Mouse (Mus musculus) liver, postnatal 0 days (tissue): ENCODE measurements around the gene Crtc2. TPM values are rescaled to one million over a fixed set of nuclear protein-coding genes. Genes with fewer than 3 reads are reported as not detected.
A peak's percentile ranks its signal among the peaks of the same experiment; 100 is the strongest.

ENCODE experiments used
- ATAC-seq: fragments of 200-750 bp; cut with Nextera tagmentation; 2 replicates; pipeline ENCODE4 v1.8.0; 2017; ENCODE audit warnings: mild to moderate bottlenecking, moderate library complexity
- DNase-seq: peaks from one replicate; pipeline ENCODE4 v3.0.0-alpha.2; 2016
- H3K27ac ChIP-seq: fragments of 300-500 bp; sonication (generic); 2 replicates; pipeline ENCODE4 v1.5.1; 2014; ENCODE audit warnings: antibody characterized with exemption, moderate library complexity, mild to moderate bottlenecking, low read depth
- H3K27me3 ChIP-seq: fragments of 300-500 bp; sonication (generic); 2 replicates; pipeline ENCODE4 v1.6.1; 2014; ENCODE audit warnings: low read length, control low read depth, mixed read lengths; ENCODE audit not compliant: insufficient read depth
- H3K36me3 ChIP-seq: fragments of 300-500 bp; sonication (generic); replicated peaks from 2 replicates; pipeline ENCODE4 v1.6.1; 2014; ENCODE audit warnings: mild to moderate bottlenecking, control low read depth, low read length, moderate library complexity, mixed read lengths; ENCODE audit not compliant: insufficient read depth
- H3K4me1 ChIP-seq: fragments of 300-500 bp; sonication (generic); 2 replicates; pipeline ENCODE4 v1.6.1; 2014; ENCODE audit warnings: antibody characterized with exemption, mild to moderate bottlenecking, control low read depth; ENCODE audit not compliant: insufficient read depth
- H3K4me2 ChIP-seq: fragments of 300-500 bp; sonication (generic); 2 replicates; pipeline ENCODE4 v1.6.1; 2014; ENCODE audit warnings: low read depth, mild to moderate bottlenecking, low read length, moderate library complexity, mixed read lengths
- H3K4me3 ChIP-seq: fragments of 300-500 bp; sonication (generic); 2 replicates; pipeline ENCODE4 v1.5.1; 2014; ENCODE audit warnings: low read depth, low read length
- H3K9ac ChIP-seq: fragments of 300-500 bp; sonication (generic); replicated peaks from 2 replicates; pipeline ENCODE4 v1.6.1; 2014; ENCODE audit warnings: mild to moderate bottlenecking, moderate library complexity
- H3K9me3 ChIP-seq: fragments of 300-500 bp; sonication (generic); 2 replicates; pipeline ENCODE4 v1.6.1; 2016; ENCODE audit warnings: mild to moderate bottlenecking, control low read depth, low read length, mixed read lengths
- CTCF ChIP-seq: sonication (generic); IDR thresholded peaks from 2 replicates; pipeline ENCODE4 v1.5.1; 2016; ENCODE audit warnings: antibody characterized with exemption, low read depth
- EP300 ChIP-seq: IDR thresholded peaks from 2 replicates; pipeline ENCODE4 v1.6.1; 2016; ENCODE audit warnings: antibody characterized with exemption, low read depth, mild to moderate bottlenecking
- WGBS: fragments of 180-500 bp; shearing (Covaris S2); extraction: QIAGEN DNeasy Blood & Tissue Kit; methylation state at CpG from one replicate; pipeline ENCODE4 v1.1.7; 2014; ENCODE audit not compliant: insufficient replicate concordance; 5-methylcytosine and 5-hydroxymethylcytosine counted together
- microRNA-seq: library from miRNA; unstranded; fragments of <30 nt; microRNA quantifications from one replicate; pipeline ENCODE4, GENCODE M21; 2016
- polyA plus RNA-seq: library from polyadenylated mRNA; unstranded; fragments of >200 nt; fragmentation: Nextera tagmentation; extraction: Ambion mirVana; gene quantifications from 2 replicates; pipeline ENCODE4 v1.2.1, GENCODE M21; 2015

Gene Crtc2
- polyA plus RNA-seq, 1 experiment from 2014 or later: 6.6 TPM

GRCm38 (mm10) chr3:90293352-90294063 is 39.5 kb downstream of the Crtc2 start:
- H3K4me2 ChIP-seq: peak overlapping the region; percentile 78
- peak overlapping the region; percentile 90 for H3K4me3 ChIP-seq
- H3K4me1 ChIP-seq: peaks cover 20% of the 10 kb centered on the region
- 0 out of 2 replicates have a peak, but pooled peaks cover 3% of the 10 kb centered on the region for H3K36me3 ChIP-seq
- no peaks in the 10 kb centered on the region for H3K9me3 ChIP-seq
- peak; percentile 33 for ATAC-seq
- TF ChIP-seq CTCF: no peak
- no peak for TF ChIP-seq EP300
- peak; percentile 87 for DNase-seq
- under 1% methylated on average over 25 of the region's 68 CpGs for WGBS
- no peaks in the 10 kb centered on the region for H3K27me3 ChIP-seq
- peak overlapping the region; percentile 95 for H3K9ac ChIP-seq
- H3K27ac ChIP-seq: peak overlapping the region; percentile 99

- no peaks in the 10 kb centered on the region for H3K9me3 ChIP-seq
- 5% methylated on average over 11 of the region's 11 CpGs for WGBS
- DNase-seq (no peak), ATAC-seq (no peak)
- H3K36me3 ChIP-seq: 0 out of 2 replicates have a peak, but pooled peaks cover 3% of the 10 kb centered on the region
- H3K4me1 ChIP-seq: peaks cover 20% of the 10 kb centered on the region
- H3K4me2 ChIP-seq: peak overlapping the region; percentile 78
- peak overlapping the region; percentile 99 for H3K27ac ChIP-seq
- peak overlapping the region; percentile 90 for H3K4me3 ChIP-seq
- H3K9ac ChIP-seq: peak overlapping the region; percentile 95
- no peaks in the 10 kb centered on the region for H3K27me3 ChIP-seq
- no peak for TF ChIP-seq EP300
- no peak for TF ChIP-seq CTCF
Measured at GRCm38 (mm10) chr3:90294064-90294440, 40.1 kb downstream of the Crtc2 start.

- TF ChIP-seq EP300 (no peak), CTCF (no peak)
- 51% methylated on average over 2 of the region's 2 CpGs for WGBS
- Histone ChIP-seq H3K9ac (peak overlapping the region; percentile 95), H3K27me3 (no peaks in the 10 kb centered on the region), H3K9me3 (no peaks in the 10 kb centered on the region), H3K4me1 (peaks cover 20% of the 10 kb centered on the region), H3K4me3 (peak overlapping the region; percentile 90), H3K27ac (no peak overlapping the region; the same call in 1 of the 2 replicates), H3K4me2 (peak overlapping the region; percentile 78), H3K36me3 (0 out of 2 replicates have a peak, but pooled peaks cover 3% of the 10 kb centered on the region)
- DNase-seq (no peak), ATAC-seq (no peak)
Measured at GRCm38 (mm10) chr3:90294651-90295050, 40.7 kb downstream of the Crtc2 start.

DNA sequence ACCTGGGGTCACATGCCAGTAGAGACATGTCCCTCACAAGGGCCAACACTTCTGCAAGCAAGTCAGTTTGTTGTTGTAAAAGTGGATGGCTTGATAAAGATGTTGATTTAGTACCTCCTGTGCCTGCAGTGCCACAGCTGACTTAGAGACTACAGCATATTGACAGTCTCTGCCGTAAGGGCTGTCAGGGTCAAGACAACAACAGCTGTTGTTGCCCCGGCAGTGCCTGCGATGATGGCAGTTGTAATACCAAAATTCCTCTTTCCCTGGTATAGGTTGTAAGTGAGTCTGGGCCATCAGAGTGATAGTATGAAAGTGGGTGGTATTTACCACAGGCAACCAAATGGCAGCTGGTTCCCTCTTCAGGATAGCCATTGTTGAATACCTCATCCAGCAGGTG is 51.8 kb downstream of the Crtc2 start:
- no peak overlapping the region for H3K4me2 ChIP-seq
- whole genome bisulfite sequencing: 88% methylated on average over 3 of the region's 3 CpGs
- ATAC-seq: no peak
- no peak for TF ChIP-seq CTCF
- no peak for TF ChIP-seq EP300
- no peak for DNase-seq
- no peaks in the 10 kb centered on the region; the same call in 1 of the 2 replicates for H3K36me3 ChIP-seq
- H3K9ac ChIP-seq: no peak overlapping the region
- no peaks in the 10 kb centered on the region for H3K9me3 ChIP-seq
- H3K4me3 ChIP-seq: no peak overlapping the region
- H3K27me3 ChIP-seq: no peaks in the 10 kb centered on the region
- H3K4me1 ChIP-seq: peaks cover 3% of the 10 kb centered on the region; the same call in 1 of the 2 replicates
- H3K27ac ChIP-seq: no peak overlapping the region

DNA sequence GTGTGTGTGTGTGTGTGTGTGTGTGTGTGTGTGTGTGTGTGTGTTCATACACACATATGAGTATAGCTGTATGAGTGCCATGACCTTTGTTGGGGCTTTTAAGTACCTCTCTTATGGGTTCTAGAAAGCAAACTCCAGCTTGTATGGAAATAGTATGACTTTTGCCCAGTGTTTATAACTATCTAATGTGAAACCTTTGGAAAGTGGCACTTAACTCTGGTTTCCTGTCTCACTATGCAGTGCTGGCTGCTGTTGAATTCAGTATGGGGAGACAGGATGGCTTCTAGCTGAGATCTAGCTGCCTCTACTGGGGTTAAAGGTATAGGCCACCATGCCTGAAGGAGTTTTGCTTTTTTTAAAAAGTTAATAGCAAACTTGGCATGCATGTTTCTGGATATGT is 55.6 kb downstream of the Crtc2 start:
- TF ChIP-seq EP300: no peak
- no peak for TF ChIP-seq CTCF
- H3K9me3 ChIP-seq: no peaks in the 10 kb centered on the region
- no peak for ATAC-seq
- no peak for DNase-seq
- H3K4me3 ChIP-seq: no peak overlapping the region
- no peak overlapping the region for H3K4me2 ChIP-seq
- no peak overlapping the region for H3K9ac ChIP-seq
- H3K27me3 ChIP-seq: no peaks in the 10 kb centered on the region
- no peak overlapping the region for H3K27ac ChIP-seq
- H3K36me3 ChIP-seq: no peaks in the 10 kb centered on the region; the same call in 1 of the 2 replicates
- peaks cover 3% of the 10 kb centered on the region; the same call in 1 of the 2 replicates for H3K4me1 ChIP-seq

- no peak overlapping the region for H3K9ac ChIP-seq
- no peaks in the 10 kb centered on the region for H3K9me3 ChIP-seq
- peak; percentile 55 for TF ChIP-seq CTCF
- no peak for TF ChIP-seq EP300
- H3K4me3 ChIP-seq: no peak overlapping the region
- H3K27ac ChIP-seq: no peak overlapping the region
- H3K4me1 ChIP-seq: peaks cover 3% of the 10 kb centered on the region; the same call in 1 of the 2 replicates
- no peak for ATAC-seq
- H3K4me2 ChIP-seq: no peak overlapping the region
- no peaks in the 10 kb centered on the region for H3K36me3 ChIP-seq
- no peak for DNase-seq
- H3K27me3 ChIP-seq: no peaks in the 10 kb centered on the region
Measured at GRCm38 (mm10) chr3:90313367-90313766, 59.4 kb downstream of the Crtc2 start.

Small RNA genes lying within 50 kb of the gene (microRNA-seq; reads per million reads assigned to microRNA genes)
- not detected for gene Mir7012

Other genes starting within 250 kb of the Crtc2 start
- gene 4933434E20Rik, start 202.5 kb upstream of the Crtc2 start, polyA plus RNA-seq: 64.6 and 66.7 TPM in 2 replicates
- 57.4 TPM in 2 replicates for gene Ubap2l, start 201.5 kb upstream of the Crtc2 start, polyA plus RNA-seq
- 156 and 162 TPM in 2 replicates for gene Tpm3, start 181.5 kb upstream of the Crtc2 start, polyA plus RNA-seq
- 0.02 and 0.04 TPM in 2 replicates for gene Nup210l, start 150.0 kb upstream of the Crtc2 start, polyA plus RNA-seq
- 821 and 885 TPM in 2 replicates for gene Rps27, start 40.5 kb upstream of the Crtc2 start, polyA plus RNA-seq
- gene Rab13, start 40.5 kb upstream of the Crtc2 start, polyA plus RNA-seq: 4.9 and 6.1 TPM in 2 replicates
- gene Jtb, start 22.6 kb upstream of the Crtc2 start, polyA plus RNA-seq: 68.7 and 74.3 TPM in 2 replicates
- 0.15 and 0.41 TPM in 2 replicates for gene Creb3l4, start 10.7 kb upstream of the Crtc2 start, polyA plus RNA-seq
- 41.7 and 54.0 TPM in 2 replicates for gene Slc39a1, start 6.0 kb upstream of the Crtc2 start, polyA plus RNA-seq
- 2.0 TPM in 2 replicates for gene Dennd4b, start 11.0 kb downstream of the Crtc2 start, polyA plus RNA-seq
- gene Gatad2b, start 39.0 kb downstream of the Crtc2 start, polyA plus RNA-seq: 2.3 and 3.1 TPM in 2 replicates
- gene Slc27a3, start 135.8 kb downstream of the Crtc2 start, polyA plus RNA-seq: 0.58 and 0.69 TPM in 2 replicates
- gene Ints3, start 179.5 kb downstream of the Crtc2 start, polyA plus RNA-seq: 4.0 and 4.6 TPM in 2 replicates
- 5.9 and 6.2 TPM in 2 replicates for gene Npr1, start 211.7 kb downstream of the Crtc2 start, polyA plus RNA-seq
- 23.1 and 27.6 TPM in 2 replicates for gene Ilf2, start 222.0 kb downstream of the Crtc2 start, polyA plus RNA-seq
- 23.6 and 24.2 TPM in 2 replicates for gene Snapin, start 236.9 kb downstream of the Crtc2 start, polyA plus RNA-seq